Mouse (Mus musculus): ENCODE data around the gene Gm3543. TPM values are rescaled to one million over a fixed set of nuclear protein-coding genes. Genes with fewer than 3 reads are reported as not detected.
"Not testable (repeated sequence)": the region's sequence is repeated elsewhere in the genome, so short reads cannot be mapped to it uniquely, and the experiment has no call there.

Gm3543 gene
- not detected in 2 replicates for polyA plus RNA-seq (2014; fragmentation: Nextera tagmentation; extraction: Ambion mirVana)

- not testable (repeated sequence) for H3K9me3 ChIP-seq (ENCODE audit: control insufficient read depth, low read length); H3K36me3 ChIP-seq (ENCODE audit: control insufficient read depth, insufficient read depth, low read length); H3K27me3 ChIP-seq (ENCODE audit: control insufficient read depth, insufficient read depth, low read length); H3K4me1 ChIP-seq (ENCODE audit: control insufficient read depth, insufficient read depth, low read length); H3K4me3 ChIP-seq (ENCODE audit: low read depth, low read length); ATAC-seq (ENCODE audit: low read depth); H3K9ac ChIP-seq (replicated peaks; ENCODE audit: low read depth, low read length); H3K4me2 ChIP-seq (ENCODE audit: low read depth, low read length); H3K27ac ChIP-seq (ENCODE audit: low read depth, low read length)
- WGBS: no CpG with 5 or more reads among the region's 1 CpGs
Observed at GRCm38 (mm10) chr14:41983225-41983624, at the start of gene Gm3543. Gm3543 (minus strand) TSS chr14:41983325.

- H3K9me3 ChIP-seq (ENCODE audit: control insufficient read depth, low read length); H3K36me3 ChIP-seq (ENCODE audit: control insufficient read depth, insufficient read depth, low read length); H3K4me2 ChIP-seq (ENCODE audit: low read depth, low read length); H3K4me3 ChIP-seq (ENCODE audit: low read depth, low read length); H3K27ac ChIP-seq (ENCODE audit: low read depth, low read length); H3K4me1 ChIP-seq (ENCODE audit: control insufficient read depth, insufficient read depth, low read length); H3K27me3 ChIP-seq (ENCODE audit: control insufficient read depth, insufficient read depth, low read length); ATAC-seq (ENCODE audit: low read depth); H3K9ac ChIP-seq (replicated peaks; ENCODE audit: low read depth, low read length): not testable (repeated sequence)
- 78% methylated on average over 3 of the region's 3 CpGs for WGBS
Observed at GRCm38 (mm10) chr14:41968596-41968995, 14.5 kb downstream of the Gm3543 start.

- not testable (repeated sequence) for H3K9ac ChIP-seq (replicated peaks; ENCODE audit: low read depth, low read length); ATAC-seq (ENCODE audit: low read depth); H3K27ac ChIP-seq (ENCODE audit: low read depth, low read length); H3K27me3 ChIP-seq (ENCODE audit: control insufficient read depth, insufficient read depth, low read length); H3K4me1 ChIP-seq (ENCODE audit: control insufficient read depth, insufficient read depth, low read length); H3K9me3 ChIP-seq (ENCODE audit: control insufficient read depth, low read length); H3K36me3 ChIP-seq (ENCODE audit: control insufficient read depth, insufficient read depth, low read length); H3K4me2 ChIP-seq (ENCODE audit: low read depth, low read length); H3K4me3 ChIP-seq (ENCODE audit: low read depth, low read length)
- WGBS: 87% methylated on average over 1 of the region's 1 CpGs
Observed at GRCm38 (mm10) chr14:41967827-41968226, 15.3 kb downstream of the Gm3543 start, which contains the start of gene Gm6401. Gm6401 (minus strand) TSS chr14:41967927.

- not testable (repeated sequence) for H3K27me3 ChIP-seq (ENCODE audit: control insufficient read depth, insufficient read depth, low read length); H3K27ac ChIP-seq (ENCODE audit: low read depth, low read length); H3K9ac ChIP-seq (replicated peaks; ENCODE audit: low read depth, low read length); H3K4me3 ChIP-seq (ENCODE audit: low read depth, low read length); H3K4me1 ChIP-seq (ENCODE audit: control insufficient read depth, insufficient read depth, low read length); H3K4me2 ChIP-seq (ENCODE audit: low read depth, low read length); ATAC-seq (ENCODE audit: low read depth); H3K9me3 ChIP-seq (ENCODE audit: control insufficient read depth, low read length); H3K36me3 ChIP-seq (ENCODE audit: control insufficient read depth, insufficient read depth, low read length)
- 74% methylated on average over 4 of the region's 4 CpGs for WGBS
Observed at GRCm38 (mm10) chr14:41964095-41964494, 19.0 kb downstream of the Gm3543 start.

GRCm38 (mm10) chr14:41943695-41944094 is 39.4 kb downstream of the Gm3543 start, which contains the start of gene 1700024B05Rik:
1700024B05Rik (plus strand) TSS chr14:41943995.
- 86% methylated on average over 1 of the region's 2 CpGs for WGBS
- H3K27ac ChIP-seq (ENCODE audit: low read depth, low read length); H3K9ac ChIP-seq (replicated peaks; ENCODE audit: low read depth, low read length); H3K27me3 ChIP-seq (ENCODE audit: control insufficient read depth, insufficient read depth, low read length); H3K4me3 ChIP-seq (ENCODE audit: low read depth, low read length); H3K4me2 ChIP-seq (ENCODE audit: low read depth, low read length); H3K9me3 ChIP-seq (ENCODE audit: control insufficient read depth, low read length); H3K4me1 ChIP-seq (ENCODE audit: control insufficient read depth, insufficient read depth, low read length); H3K36me3 ChIP-seq (ENCODE audit: control insufficient read depth, insufficient read depth, low read length); ATAC-seq (ENCODE audit: low read depth): not testable (repeated sequence)

Other genes starting within 250 kb of the Gm3543 start
- not detected in 2 replicates for gene Gm7929, start 232.7 kb downstream of the Gm3543 start, polyA plus RNA-seq (2014; fragmentation: Nextera tagmentation; extraction: Ambion mirVana)
- not detected in 2 replicates for gene Gm47189, start 210.9 kb downstream of the Gm3543 start, polyA plus RNA-seq (2014; fragmentation: Nextera tagmentation; extraction: Ambion mirVana)
- gene Gm7980, start 76.0 kb downstream of the Gm3543 start, polyA plus RNA-seq (2014; fragmentation: Nextera tagmentation; extraction: Ambion mirVana): not detected in 2 replicates
- not detected in 2 replicates for gene 1700049E17Rik1, start 58.4 kb downstream of the Gm3543 start, polyA plus RNA-seq (2014; fragmentation: Nextera tagmentation; extraction: Ambion mirVana)
- not detected in 2 replicates for gene 1700024B05Rik, start 39.3 kb downstream of the Gm3543 start, polyA plus RNA-seq (2014; fragmentation: Nextera tagmentation; extraction: Ambion mirVana)
- not detected in 2 replicates for gene Gm6401, start 15.4 kb downstream of the Gm3543 start, polyA plus RNA-seq (2014; fragmentation: Nextera tagmentation; extraction: Ambion mirVana)
- gene Gm7951, start 134.0 kb upstream of the Gm3543 start, polyA plus RNA-seq (2014; fragmentation: Nextera tagmentation; extraction: Ambion mirVana): not detected in 2 replicates
- not detected in 2 replicates for gene Gm17027, start 179.3 kb upstream of the Gm3543 start, polyA plus RNA-seq (2014; fragmentation: Nextera tagmentation; extraction: Ambion mirVana)
- not detected in 2 replicates for gene Gm3573, start 207.5 kb upstream of the Gm3543 start, polyA plus RNA-seq (2014; fragmentation: Nextera tagmentation; extraction: Ambion mirVana)

All from neural tube, embryonic 14.5 days (tissue).